Mouse (Mus musculus): ENCODE measurements around the gene Capn7. TPM values are rescaled to one million over a fixed set of nuclear protein-coding genes. Genes with fewer than 3 reads are reported as not detected.

The Capn7 gene
- polyA plus RNA-seq, 1 experiment from 2014 or later, result 18.7 TPM

DNA sequence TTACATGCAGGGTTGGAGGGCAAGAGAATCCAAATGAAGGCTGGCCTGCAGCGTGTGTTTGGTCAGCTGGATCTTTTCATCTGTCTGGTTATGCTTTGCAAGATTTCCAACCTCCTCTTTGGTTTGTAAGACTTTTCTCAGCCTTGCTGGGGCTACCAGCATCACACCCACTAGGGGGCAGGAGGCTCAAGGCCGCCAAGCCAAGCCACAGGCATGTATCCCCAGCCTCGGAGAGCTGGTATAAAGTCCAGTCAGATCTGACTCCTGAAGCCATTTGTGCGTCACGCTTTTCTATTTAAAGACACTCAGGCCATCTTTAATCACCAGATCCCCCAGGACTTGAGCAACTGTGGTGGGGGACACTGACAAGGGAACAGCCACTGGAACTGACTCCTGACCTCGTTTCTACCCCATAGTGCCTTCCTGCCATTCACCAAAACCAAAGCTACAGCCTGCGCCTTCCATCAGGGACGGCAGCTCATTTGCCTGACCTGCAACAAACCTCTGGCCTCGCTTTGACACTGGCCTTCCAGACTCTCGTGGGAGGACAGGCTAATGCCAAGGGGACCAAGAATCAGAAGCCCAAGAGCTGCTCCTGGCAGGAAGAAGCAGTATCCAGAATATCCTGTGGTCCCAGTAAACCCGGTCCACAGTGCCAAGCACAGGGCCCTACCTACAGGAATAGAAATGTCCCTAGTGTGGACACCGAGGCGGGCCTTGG, 49.7 kb downstream of the Capn7 start:
- Histone ChIP-seq H3K4me2 (replicated peaks; ENCODE audit: low read depth) (no peak overlapping the region), H3K27me3 (replicated peaks; ENCODE audit: control insufficient read depth, insufficient read depth, low read length) (no peaks in the 10 kb centered on the region), H3K4me3 (ENCODE audit: low read depth, low read length) (no peak overlapping the region), H3K9me3 (ENCODE audit: control insufficient read depth) (no peaks in the 10 kb centered on the region), H3K9ac (ENCODE audit: low read depth, low read length) (no peak overlapping the region), H3K4me1 (replicated peaks; ENCODE audit: control insufficient read depth, insufficient read depth, low read length) (no peaks in the 10 kb centered on the region), H3K27ac (ENCODE audit: low read depth, low read length) (no peak overlapping the region), H3K36me3 (ENCODE audit: control insufficient read depth, insufficient read depth) (no peaks in the 10 kb centered on the region)
- ATAC-seq, result peak; percentile 75; the same call in 1 of the 2 replicates
- peak; percentile 99 for TF ChIP-seq CTCF (IDR thresholded peaks at IDR 0.05; ENCODE audit: low read depth)
- WGBS, result 38% methylated on average over 13 of the region's 13 CpGs

DNA sequence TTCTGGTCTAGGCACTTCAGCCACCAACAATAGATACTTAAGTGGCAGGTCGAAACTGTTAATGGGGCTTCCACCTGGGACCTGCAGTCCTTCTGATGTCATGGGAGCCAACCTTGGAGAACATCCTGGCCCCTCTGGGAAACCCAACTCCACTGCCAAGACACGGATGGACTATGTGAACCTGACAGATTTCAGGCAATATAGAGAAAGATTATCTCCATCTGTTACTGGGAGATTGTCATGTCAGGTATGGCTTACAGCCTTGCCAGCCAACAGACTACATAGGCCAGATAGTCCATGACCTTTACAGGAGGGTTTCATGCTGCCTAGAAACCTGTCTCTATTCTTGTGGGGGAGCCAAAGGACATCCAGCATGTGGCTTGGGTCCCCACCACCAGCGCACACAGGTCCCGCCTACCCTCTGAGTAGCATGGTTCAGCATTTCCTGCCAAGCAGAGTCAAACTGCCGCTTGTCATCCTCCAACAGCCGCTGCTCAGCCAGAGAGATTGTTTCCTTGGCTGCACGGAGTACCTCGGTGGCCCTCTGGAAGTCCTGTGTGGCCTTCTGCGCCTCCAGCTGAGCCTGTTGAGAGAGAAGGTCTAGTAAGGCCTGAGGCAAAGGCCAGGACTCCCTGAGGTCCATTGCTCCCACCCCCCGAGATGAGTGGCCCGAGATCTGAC, 51.0 kb downstream of the Capn7 start:
- Histone ChIP-seq H3K4me1 (replicated peaks; ENCODE audit: control insufficient read depth, insufficient read depth, low read length) (no peaks in the 10 kb centered on the region), H3K27me3 (replicated peaks; ENCODE audit: control insufficient read depth, insufficient read depth, low read length) (no peaks in the 10 kb centered on the region), H3K4me2 (replicated peaks; ENCODE audit: low read depth) (no peak overlapping the region), H3K27ac (ENCODE audit: low read depth, low read length) (no peak overlapping the region), H3K9ac (ENCODE audit: low read depth, low read length) (no peak overlapping the region), H3K9me3 (ENCODE audit: control insufficient read depth) (no peaks in the 10 kb centered on the region), H3K4me3 (ENCODE audit: low read depth, low read length) (no peak overlapping the region), H3K36me3 (ENCODE audit: control insufficient read depth, insufficient read depth) (no peaks in the 10 kb centered on the region)
- WGBS, result 86% methylated on average over 11 of the region's 11 CpGs
- no peak for ATAC-seq
- no peak for TF ChIP-seq CTCF (IDR thresholded peaks at IDR 0.05; ENCODE audit: low read depth)

GRCm38 (mm10) chr14:31388086-31388872, 51.8 kb downstream of the Capn7 start:
- no peaks in the 10 kb centered on the region for H3K27me3 ChIP-seq (replicated peaks; ENCODE audit: control insufficient read depth, insufficient read depth, low read length)
- H3K9me3 ChIP-seq (ENCODE audit: control insufficient read depth), result no peaks in the 10 kb centered on the region
- no peak for TF ChIP-seq CTCF (IDR thresholded peaks at IDR 0.05; ENCODE audit: low read depth)
- H3K4me3 ChIP-seq (ENCODE audit: low read depth, low read length), result no peak overlapping the region
- H3K9ac ChIP-seq (ENCODE audit: low read depth, low read length), result no peak overlapping the region
- no peaks in the 10 kb centered on the region for H3K36me3 ChIP-seq (ENCODE audit: control insufficient read depth, insufficient read depth)
- H3K27ac ChIP-seq (ENCODE audit: low read depth, low read length), result no peak overlapping the region
- H3K4me2 ChIP-seq (replicated peaks; ENCODE audit: low read depth), result no peak overlapping the region
- no peaks in the 10 kb centered on the region for H3K4me1 ChIP-seq (replicated peaks; ENCODE audit: control insufficient read depth, insufficient read depth, low read length)
- 77% methylated on average over 13 of the region's 13 CpGs for WGBS
- no peak for ATAC-seq

DNA sequence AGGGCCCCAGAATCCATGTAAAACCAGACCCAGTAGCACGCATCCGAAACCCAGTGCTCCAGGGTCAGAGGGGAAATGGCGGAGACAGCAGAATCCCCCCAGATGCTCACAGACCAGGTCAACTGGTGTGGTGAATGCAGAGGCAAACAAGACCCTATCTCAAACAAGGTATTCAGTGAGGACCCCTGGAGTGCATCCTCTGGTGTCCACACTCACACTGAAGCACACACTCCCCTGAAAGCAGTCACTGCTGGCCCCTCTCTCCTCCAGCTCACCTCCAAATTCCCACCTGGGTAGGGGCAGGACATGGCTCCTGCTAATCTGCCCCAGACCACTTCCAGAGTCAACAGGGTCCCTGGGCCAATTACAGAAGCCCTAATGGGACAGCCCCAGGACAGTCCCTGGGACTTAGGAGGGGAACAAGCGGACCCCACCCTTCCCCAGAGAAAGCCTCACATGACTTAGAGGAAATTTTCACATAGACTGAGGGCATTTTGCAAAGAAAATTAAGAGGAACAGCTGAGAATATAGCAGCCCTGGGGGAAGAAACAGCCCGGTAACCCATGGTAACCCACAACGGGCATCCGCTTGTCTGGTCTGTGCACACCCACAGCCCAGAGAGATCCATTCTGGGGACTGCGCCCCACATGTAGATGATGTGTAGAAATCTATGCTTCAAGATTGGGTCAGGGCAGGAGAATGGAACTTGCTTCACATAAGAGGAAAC, 53.1 kb downstream of the Capn7 start:
- Histone ChIP-seq H3K4me1 (replicated peaks; ENCODE audit: control insufficient read depth, insufficient read depth, low read length) (no peaks in the 10 kb centered on the region), H3K36me3 (ENCODE audit: control insufficient read depth, insufficient read depth) (no peaks in the 10 kb centered on the region), H3K27ac (ENCODE audit: low read depth, low read length) (no peak overlapping the region), H3K9me3 (ENCODE audit: control insufficient read depth) (no peaks in the 10 kb centered on the region), H3K9ac (ENCODE audit: low read depth, low read length) (no peak overlapping the region), H3K4me2 (replicated peaks; ENCODE audit: low read depth) (no peak overlapping the region), H3K27me3 (replicated peaks; ENCODE audit: control insufficient read depth, insufficient read depth, low read length) (no peaks in the 10 kb centered on the region), H3K4me3 (ENCODE audit: low read depth, low read length) (no peak overlapping the region)
- WGBS, result 92% methylated on average over 8 of the region's 8 CpGs
- no peak for ATAC-seq
- TF ChIP-seq CTCF (IDR thresholded peaks at IDR 0.05; ENCODE audit: low read depth), result no peak

DNA sequence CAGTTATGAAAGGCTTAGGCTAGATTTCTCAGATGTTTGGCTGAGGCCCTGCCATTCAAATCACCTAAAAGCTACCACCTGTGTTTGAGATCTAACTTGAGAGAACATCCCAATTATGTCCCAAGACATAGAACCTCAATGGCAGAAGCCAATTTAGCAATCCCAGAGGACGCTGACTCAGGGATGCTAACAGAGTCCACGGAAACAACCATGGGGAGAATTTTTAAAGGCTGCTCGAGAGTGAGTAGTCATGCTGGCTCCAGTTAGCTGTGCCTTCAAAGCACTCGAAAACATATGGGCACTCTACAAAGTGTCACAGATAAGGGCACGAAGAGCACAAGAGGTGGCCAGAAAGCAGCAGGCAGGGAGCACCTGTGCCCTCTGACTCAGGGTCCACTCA, 55.9 kb downstream of the Capn7 start:
- Histone ChIP-seq H3K27ac (ENCODE audit: low read depth, low read length) (no peak overlapping the region), H3K4me2 (replicated peaks; ENCODE audit: low read depth) (no peak overlapping the region), H3K27me3 (replicated peaks; ENCODE audit: control insufficient read depth, insufficient read depth, low read length) (no peaks in the 10 kb centered on the region), H3K4me3 (ENCODE audit: low read depth, low read length) (no peak overlapping the region), H3K4me1 (replicated peaks; ENCODE audit: control insufficient read depth, insufficient read depth, low read length) (no peaks in the 10 kb centered on the region), H3K9me3 (ENCODE audit: control insufficient read depth) (no peaks in the 10 kb centered on the region), H3K9ac (ENCODE audit: low read depth, low read length) (no peak overlapping the region), H3K36me3 (ENCODE audit: control insufficient read depth, insufficient read depth) (no peaks in the 10 kb centered on the region)
- no peak for ATAC-seq
- 83% methylated on average over 5 of the region's 5 CpGs for WGBS
- no peak for TF ChIP-seq CTCF (IDR thresholded peaks at IDR 0.05; ENCODE audit: low read depth)
